Mouse (Mus musculus) urinary bladder, postnatal 10 days (tissue): ENCODE measurements around the gene Rpl22.

ENCODE experiments used
- DNase-seq: peaks from one replicate; pipeline ENCODE4 v3.0.0; 2022; ENCODE audit warnings: low spot score

Rpl22 gene

DNA sequence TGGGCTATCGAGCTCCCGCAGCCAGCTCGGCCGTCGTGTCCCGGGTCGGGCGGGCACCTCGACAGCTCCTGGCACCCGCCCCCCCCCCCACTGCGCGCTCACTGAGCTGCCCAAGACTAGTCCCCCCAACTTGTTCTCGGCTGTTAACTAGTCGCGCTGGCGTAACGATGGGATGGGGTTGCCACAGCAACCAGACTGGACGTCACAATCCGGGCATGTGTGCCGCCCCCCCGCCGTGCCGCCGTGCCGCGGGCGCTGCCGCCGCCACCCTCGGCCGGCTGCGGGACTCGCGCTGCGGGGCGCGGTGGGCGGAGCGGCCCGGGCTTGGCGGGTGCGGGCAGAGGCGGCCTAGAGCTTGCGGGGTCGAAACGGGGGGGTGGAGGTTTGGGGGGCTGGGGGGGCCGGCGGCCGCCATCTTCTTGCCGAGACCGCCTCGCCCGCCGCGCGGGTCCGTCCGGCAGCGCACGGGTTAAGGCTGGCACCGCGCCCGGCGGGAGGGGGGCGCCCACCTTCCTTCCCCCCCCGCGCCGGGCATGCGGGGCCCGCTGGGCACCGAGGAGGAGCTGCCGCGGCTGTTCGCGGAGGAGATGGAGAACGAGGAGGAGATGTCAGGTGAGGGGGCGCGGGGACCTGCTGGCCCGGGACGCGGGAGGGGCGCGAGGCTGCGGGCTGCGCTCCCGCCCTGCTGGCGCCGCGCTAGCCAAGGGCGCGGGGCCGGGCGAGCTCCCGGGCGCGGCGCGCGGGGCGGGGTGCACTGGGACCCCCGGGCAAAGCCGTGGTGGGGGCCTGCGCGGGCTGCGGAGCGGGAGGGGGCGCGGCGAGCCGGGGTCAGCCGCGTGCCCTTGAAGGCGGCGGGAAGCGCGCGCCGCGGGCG lies 13.1 kb downstream of the Rpl22 start, which contains the start of gene Chd5:
Gene Chd5 (plus strand): TSS at position 233 of the 874 bp plus-strand sequence.
- DNase-seq = no peak

DNA sequence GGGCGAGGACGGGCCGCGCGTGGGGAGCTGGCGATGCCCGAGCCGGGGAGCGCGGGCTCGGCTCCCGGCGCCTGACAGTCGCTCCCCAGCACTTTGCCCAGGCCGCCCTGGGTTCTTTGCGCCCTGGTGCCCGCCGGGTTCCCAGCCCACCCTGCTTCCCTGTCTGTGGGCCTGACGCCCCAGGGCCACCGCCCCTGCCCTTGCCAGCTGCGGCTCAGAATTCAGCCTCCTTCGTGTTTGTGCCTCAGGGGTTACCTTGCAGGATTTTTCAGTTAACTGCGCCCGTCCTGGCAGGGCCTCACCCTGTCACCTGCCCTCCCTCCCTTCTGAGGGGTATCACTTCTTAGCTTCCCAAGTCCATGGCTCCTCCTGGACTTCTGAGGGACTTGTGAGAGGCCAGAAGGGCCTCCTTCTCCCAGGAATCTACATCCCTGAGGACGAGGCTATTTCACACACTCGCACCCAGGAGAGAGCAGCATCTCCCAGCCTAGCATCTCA lies 13.8 kb downstream of the Rpl22 start:
- DNase-seq = no peak

DNA sequence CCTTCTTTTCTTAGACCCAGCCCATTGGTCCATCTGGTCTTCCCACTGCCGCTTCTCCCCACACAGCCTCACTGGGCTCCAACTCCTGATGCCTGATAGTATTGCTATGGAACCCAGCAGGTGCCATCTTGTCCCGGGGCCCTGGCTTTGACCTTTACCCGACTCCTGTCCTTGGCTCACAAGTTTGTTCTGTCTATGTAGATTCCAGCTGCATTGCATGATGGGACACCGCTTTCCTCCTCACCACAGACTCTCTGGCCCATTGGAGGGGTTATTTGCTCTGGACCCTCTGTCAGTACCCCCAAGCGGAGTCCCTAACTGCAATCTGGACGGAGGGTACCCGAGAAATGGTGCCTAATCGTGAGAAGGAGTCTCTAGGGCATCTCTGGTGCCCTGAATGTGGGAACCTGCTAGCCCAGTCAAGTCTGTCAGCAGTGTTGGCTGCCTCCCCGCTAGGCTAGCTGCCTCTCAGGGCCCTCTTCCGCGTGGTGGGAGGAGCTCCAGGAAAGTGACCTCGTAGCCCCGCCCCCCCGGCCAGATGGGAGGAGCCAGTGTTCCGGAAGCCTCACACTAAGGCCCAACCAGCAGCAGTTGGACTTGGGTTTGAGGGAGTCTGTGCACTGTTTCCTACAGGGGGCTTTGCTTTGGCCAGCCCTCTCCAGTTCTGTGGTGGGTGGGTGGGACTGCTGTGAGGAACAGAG lies 15.2 kb downstream of the Rpl22 start:
- no peak for DNase-seq

DNA sequence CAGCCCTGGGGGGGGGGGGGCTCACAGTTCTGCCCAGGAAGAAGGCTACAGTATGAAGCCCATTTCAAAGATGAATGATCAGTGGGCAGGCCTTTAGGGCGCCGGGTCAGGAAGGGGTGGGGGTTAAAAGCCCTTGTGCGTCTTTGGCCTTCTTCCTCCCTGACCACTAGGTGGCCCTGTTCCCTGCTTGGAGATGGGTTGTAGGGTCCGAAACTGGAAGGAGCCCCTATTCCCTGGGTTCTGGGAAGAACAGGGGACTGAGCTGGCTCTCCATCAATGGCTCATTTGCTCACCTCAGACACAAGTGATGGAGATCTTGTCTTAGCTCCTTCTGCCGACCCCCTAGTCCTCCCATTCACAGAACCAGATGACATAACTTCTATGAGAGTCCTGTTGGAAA lies 17.8 kb downstream of the Rpl22 start:
- no peak for DNase-seq

DNA sequence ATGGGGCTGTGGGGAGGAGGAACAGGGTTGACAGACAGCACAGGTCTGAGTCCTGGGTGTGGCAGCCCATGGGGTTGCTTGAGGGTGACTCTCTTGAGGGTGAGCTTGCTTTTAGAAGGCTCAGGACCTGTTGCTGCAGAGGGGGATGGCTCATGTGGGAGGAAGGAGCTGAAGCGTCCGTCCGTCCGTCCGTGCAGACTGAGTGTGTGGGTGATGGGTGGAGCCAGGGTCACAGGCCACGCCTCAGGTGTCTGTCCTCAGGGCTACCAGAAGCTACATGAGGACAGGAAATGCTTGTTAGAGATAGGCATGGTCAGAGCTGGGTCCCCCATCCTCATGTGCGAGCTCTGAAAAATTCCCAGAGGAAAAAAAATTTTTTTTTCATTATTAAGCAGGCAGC lies 19.1 kb downstream of the Rpl22 start:
- no peak for DNase-seq

DNA sequence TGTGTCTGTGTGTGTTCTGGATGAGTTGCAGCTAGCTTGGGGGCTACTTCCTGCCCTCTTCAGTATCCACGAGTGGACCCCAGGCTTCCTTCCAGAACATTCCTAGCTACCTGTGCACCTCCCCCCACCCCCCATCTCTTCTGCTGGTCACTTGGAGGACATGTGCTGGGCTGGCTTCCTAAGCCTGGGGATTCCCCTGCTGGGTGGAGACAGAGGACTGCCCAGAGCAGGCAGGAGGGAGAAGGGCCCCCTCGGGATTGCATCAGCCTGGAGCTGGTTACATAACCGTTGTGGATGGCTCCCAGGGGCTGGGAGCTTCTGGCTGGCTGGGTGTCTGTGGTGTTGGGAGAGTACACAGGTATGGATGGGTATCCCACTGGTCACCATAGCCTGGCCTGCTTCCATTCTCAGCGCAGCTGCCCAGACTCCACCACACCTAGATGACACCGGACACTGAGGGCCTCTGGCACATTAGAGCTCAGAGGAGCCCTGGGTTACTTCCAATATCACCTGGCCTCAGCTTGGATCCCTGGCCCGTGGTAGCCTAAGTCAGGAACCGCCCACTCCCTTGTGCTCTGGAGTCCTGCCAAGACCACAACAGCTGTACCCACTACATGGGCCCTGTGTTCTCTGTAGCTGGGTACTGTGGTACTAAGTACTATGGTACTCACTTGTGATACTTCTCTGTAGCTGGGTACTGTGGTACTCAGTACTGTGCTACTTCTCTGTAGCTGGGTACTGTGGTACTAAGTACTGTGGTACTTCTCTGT lies 19.8 kb downstream of the Rpl22 start:
- DNase-seq = no peak

DNA sequence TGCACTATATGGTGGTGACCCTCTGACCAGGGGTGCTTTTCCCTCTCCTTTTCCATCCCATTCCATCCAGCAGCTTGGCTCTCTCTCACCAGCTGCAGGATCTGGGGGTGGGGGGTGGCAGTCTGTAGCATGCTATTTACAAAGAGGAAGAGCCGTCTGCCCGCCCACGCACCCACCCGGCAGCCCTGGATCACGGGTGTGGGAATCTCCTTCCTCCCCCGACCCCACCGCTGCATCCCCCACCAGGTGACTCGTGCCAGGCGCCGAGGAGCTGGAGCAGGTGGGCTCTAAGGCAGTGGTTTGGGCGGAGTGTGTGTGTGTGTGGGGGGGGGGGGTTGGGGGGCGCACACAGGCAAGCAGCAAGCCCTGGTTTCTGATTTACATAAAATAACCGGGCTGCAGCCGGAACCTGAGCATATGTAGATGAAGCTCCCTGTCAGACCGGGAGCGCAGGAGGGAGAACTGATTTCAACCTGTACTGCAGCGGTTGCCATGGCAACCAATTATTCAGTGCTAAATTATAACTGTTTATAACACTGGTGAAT lies 24.4 kb downstream of the Rpl22 start:
- DNase-seq = no peak

DNA sequence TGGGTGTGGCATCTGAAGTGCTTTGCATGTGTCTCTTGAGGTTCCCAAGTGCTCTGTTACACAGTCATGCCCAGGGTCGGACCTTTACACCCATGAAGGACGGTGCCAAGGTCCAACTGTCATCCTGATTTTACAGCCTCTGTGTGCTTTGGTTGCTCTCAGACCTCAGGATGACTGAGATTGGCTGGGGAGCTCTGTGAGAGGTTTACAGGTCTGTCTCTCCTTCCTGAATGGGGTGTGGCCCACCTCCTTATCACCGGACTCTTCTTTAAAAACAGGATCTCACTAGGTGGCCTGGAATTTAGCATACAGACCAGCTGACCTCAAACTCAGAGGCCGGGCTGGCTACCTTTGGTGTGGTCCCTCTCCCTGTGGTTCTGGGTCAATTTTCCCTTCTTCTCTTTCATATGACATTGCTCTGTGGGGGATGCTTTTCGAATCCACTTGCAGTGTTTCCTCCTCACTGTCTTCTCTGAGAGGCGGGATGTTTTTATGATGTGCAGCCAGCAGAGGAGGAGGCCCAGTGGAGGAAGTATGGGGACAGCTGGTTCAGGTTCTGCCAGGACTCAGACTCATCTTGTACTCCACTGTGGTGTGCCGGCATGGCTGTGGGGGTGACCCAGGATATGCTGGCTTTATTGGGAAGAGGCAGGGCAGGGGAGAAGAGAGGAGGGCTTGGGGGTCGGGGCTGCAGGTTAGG lies 25.3 kb downstream of the Rpl22 start:
- DNase-seq = no peak

DNA sequence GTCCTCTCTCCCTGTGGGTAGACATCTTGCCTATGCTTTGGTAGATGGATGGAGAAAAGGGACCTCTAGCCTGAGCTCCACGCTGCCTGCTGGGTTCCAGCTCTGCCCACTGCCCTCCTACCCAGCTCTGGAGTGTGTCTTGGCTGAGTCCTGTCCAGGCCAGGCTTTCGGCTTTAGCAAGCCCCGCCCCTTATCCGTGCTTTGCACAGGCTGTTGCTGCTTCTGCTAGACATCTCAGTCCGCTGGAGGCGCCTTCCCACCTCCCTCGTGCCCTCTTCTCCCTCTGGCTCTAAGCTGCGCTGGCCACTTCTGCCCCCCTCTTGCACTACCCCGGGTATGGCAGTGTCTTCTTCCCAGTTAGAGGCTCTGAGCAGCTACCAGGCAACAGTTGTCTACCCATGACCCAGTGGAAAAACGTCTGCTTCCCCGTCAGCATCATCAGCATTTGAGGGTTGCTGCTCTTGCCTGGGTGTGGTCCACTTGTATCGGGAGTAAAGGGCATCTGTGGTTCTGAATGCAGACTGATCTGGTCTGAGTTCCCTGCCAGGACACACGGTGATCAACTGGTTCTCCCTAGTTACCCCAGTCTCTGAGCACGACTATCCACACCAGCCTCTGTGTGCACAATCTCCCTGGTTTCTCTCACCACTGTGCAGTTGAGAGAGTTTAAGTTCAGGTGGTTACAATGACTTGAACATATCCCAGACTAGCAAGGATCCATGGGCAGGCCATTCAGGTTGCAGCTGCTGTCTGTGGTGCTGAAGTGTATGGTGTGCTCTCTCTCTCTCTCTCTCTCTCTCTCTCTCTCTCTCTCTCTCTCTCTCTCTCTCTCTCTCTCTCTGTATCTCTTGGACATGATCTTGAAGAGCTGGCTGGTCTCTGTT lies 26.1 kb downstream of the Rpl22 start:
- DNase-seq = no peak

DNA sequence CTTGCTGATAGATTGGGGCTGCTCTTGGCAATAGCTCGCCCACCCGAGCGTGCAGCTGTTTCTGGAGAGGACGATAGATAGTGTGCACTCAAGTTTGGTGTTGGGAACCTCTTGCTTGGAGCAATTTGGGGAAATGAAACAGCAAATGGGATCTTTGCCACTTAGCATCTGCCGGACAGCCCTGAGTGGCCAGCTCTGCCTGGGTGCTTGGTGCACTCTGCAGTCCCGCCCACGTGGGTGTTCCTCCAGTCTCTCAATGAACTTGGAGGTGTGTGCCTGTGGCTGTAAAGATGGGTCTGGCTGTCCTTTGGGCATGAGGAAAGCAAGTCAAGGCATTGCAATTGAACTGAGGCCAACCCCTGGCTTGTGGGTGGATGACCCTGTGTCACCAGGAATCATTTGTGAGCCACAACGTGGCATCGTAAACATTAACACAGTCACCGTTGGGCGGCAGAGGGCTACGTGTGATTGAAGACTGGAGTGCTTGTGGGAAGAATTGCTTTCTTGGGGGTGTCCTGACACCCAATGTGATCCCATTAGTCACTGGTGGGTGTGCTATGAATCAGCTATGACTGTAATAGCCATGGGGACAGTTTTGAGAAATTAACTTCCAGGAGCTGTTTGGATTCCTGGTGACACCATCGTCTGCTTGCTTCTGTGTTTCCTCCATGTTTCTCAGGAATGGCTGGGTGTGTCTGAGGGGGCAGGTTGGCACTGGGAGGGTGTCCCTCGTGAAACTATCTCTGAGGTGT lies 28.5 kb downstream of the Rpl22 start:
- DNase-seq = no peak

DNA sequence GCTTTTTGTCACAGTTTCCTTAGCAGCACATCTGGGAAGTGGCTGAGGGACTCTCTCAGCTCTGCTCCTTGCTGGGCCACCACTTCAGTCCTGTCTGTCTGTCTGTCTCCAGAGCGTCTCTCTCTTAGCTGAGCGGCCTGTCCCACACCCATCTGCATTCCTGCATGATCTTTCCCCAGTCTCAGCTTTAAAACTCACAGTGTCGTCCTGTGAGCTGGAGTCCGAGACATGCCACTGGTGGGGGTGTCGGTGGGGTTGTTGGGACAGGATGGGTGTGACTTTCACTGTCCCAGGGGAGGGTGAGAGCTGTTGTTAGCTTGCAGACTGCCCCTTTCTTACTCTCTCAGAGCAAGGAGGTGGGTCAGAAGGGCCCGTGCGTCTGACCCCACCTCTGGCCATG lies 30.1 kb downstream of the Rpl22 start:
- no peak for DNase-seq

DNA sequence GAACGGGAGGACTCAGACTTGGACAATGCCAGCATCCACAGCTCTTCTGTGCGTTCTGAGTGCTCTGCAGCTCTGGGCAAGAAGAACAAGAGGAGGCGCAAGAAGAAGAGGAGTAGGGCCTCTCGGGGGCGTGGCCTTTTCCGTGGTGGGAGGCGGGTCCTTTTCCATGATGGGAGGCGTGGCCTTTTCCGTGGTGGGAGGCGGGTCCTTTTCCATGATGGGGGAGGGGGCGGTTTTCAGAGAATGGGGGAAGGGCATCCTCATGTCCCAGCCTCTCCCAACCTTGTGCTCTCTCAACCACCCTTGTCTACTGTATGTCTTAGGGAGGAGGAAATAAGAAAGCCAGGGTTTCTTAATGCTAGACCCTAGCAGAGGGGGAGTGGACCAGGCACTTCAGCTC lies 34.2 kb downstream of the Rpl22 start:
- no peak for DNase-seq

DNA sequence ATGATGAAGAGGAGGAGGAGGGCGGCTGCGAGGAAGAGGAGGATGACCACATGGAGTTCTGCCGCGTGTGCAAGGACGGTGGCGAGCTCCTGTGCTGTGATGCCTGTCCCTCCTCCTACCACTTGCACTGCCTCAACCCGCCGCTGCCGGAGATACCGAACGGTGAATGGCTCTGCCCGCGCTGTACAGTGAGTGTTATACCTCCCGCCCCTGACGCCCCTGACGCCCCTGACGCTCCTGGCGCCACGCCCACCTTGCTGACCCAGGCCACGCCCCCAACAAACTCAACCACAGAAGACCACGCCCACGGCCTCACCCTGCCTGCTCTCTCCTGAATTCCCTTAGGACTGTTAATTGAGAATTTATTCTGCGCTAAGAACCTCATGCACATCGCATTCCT lies 35.3 kb downstream of the Rpl22 start:
- DNase-seq = no peak

DNA sequence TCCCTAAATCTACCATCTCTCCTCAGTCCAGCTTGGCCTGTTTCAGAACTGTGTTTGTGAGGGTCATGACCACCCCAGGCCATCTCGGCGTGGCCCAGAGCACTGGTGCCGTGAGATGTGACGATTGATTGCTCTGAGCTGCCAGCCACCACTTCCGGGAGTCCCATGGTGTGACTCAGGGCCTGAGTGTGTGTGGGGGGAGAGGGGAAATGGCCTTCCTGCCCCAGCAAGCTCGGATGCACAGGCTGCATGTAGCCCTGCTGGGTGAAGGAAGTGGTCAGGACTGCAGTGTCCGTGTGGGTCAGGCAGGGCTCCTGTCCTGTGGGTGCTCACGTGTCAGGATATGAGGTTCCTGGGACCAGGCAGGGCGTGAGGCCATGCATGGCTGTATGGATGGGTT lies 36.6 kb downstream of the Rpl22 start:
- no peak for DNase-seq

DNA sequence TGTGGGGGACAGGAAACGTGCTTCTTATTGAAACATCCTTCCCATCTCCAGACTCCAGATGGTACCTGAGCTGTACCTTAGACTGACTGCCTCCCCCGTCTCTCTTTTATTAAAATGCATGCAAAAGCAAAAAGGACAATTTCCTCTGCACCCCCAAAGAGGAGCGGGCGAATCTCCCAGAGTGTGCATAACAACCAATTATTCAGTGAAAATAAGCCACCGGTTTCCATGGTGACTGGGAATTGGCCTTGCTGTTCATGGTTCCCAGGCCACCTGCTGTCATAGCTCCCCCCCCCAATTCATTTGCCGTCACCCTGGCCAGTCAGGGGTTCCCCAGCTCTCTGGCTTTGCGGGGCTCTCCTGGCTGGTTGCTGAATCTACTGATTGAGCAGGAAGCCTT lies 39.7 kb downstream of the Rpl22 start:
- DNase-seq = no peak

DNA sequence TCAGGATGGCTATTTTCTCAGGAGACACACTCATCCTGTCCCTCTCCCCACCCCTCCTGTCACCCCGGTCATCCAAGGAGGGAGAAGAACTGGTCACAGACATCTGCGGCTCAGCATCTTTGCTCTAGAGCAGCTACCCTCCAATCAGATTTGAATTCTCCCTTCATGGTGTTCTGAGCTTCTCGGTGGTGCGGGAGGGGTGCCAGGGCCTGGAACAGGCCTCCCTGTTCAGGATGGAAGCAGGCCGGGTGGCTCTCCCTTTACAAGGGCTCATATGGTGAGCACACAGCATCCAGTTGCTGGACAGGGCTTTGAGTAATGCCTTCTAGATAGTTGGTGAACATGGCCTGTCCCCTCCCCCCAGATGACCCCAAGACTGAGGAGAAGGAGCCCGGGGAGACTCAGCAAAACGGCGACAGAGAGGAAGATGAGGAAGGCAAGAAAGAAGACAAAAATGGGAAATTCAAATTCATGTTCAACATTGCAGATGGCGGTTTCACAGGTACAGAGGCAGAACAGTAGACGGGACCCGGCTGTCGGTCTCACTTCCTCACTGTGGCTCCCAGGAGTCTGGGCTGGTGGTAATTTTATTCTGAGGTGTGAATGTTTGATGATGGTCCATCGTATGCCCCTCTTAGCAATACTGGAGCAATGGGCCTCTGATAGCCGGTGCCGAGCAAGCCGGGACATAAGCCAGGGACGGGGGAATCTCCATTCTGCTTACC lies 57.1 kb downstream of the Rpl22 start:
- no peak for DNase-seq
